Comparison of ENCODE assay signal across 9 mouse cellular contexts in genomic region chr2:19431186-19431585, GRCm38 (mm10). TPM values are rescaled to one million over a fixed set of nuclear protein-coding genes. Genes with fewer than 3 reads are reported as not detected.
DNase-seq lines count a peak whose midpoint lies in the region; ATAC-seq lines count a peak whose summit lies in the region.
"Had no signal": no experiment of that assay in that cellular context is flagged by ENCODE, and none has a peak within 500 bp of the region (broad histone marks: within the 10 kb centered on the region; RNA-seq: fewer than 3 reads in every experiment).

No protein-coding gene starts in this region.

- 2% methylated on average over 18 of the region's 18 CpGs for WGBS in limb, embryonic 12.5 days

- no peak overlapping the region for H3K27ac ChIP-seq in limb, embryonic 12.5 days

- peaks cover 13% of the 10 kb centered on the region; the same call in 1 of the 2 replicates for H3K4me1 ChIP-seq in limb, embryonic 12.5 days (replicated peaks)

- no peak for ATAC-seq in limb, embryonic 12.5 days (ENCODE audit: insufficient number of reproducible peaks, insufficient read depth, low FRiP score, low TSS enrichment, low read depth)

- H3K36me3 ChIP-seq in limb, embryonic 12.5 days: no peaks in the 10 kb centered on the region

- peak; percentile 12 for DNase-seq in adrenal gland, postnatal 10 days
- DNase-seq in adrenal gland, postnatal 14 days: no peak
- DNase-seq in thymus, postnatal 25 days: peak; percentile 9
- DNase-seq in thymus, postnatal 0 days (ENCODE audit: low spot score): no peak
- no peak for DNase-seq in Muller cell, postnatal 12 days (ENCODE audit: inconsistent ontology term)
- DNase-seq in right cerebral cortex, postnatal 14 days: no peak
- DNase-seq in gastrocnemius, postnatal 25 days: no peak

- peak overlapping the region; percentile 12; the same call in 1 of the 2 replicates for H3K4me3 ChIP-seq in limb, embryonic 12.5 days (replicated peaks)

- H3K9ac ChIP-seq in limb, embryonic 12.5 days (replicated peaks): no peak overlapping the region

- no peaks in the 10 kb centered on the region; the same call in 1 of the 2 replicates for H3K9me3 ChIP-seq in limb, embryonic 12.5 days

- peak overlapping the region; percentile 35 for H3K4me2 ChIP-seq in limb, embryonic 12.5 days

- H3K27me3 ChIP-seq in limb, embryonic 12.5 days: peaks cover 90% of the 10 kb centered on the region

RNA-seq across cellular contexts. Expression of gene Ptf1a, which starts 14.3 kb away (rescaled TPM):
- total RNA-seq in adrenal gland, postnatal 10 days (2021): not detected
- total RNA-seq in adrenal gland, postnatal 14 days (2021): not detected in 2 replicates
- polyA plus RNA-seq in thymus, postnatal 0 days (2015; fragmentation: Nextera tagmentation; extraction: Ambion mirVana): not detected in 2 replicates
- not detected in 2 replicates for polyA plus RNA-seq in limb, embryonic 12.5 days (2016; fragmentation: Nextera tagmentation; extraction: Ambion mirVana)
- total RNA-seq in gastrocnemius, postnatal 25 days (2021): not detected
- total RNA-seq: monocyte, adult 5-6 weeks had no signal

RNA-seq across cellular contexts. Expression of gene Msrb2, which starts 59.9 kb away (rescaled TPM):
- total RNA-seq in adrenal gland, postnatal 10 days (2021): 10 to 100 TPM; 25.2 to 27.6 TPM
- 29.9 and 31.1 TPM in 2 replicates for total RNA-seq in adrenal gland, postnatal 14 days (2021)
- polyA plus RNA-seq in thymus, postnatal 0 days (2015; fragmentation: Nextera tagmentation; extraction: Ambion mirVana): 29.6 and 30.5 TPM in 2 replicates
- 23.5 and 28.9 TPM in 2 replicates for polyA plus RNA-seq in limb, embryonic 12.5 days (2016; fragmentation: Nextera tagmentation; extraction: Ambion mirVana)
- 10 to 100 TPM; 18.9 to 21.1 TPM for total RNA-seq in gastrocnemius, postnatal 25 days (2021)

Comparison
In these comparisons a context has a peak if more than half of its experiments do, and no peak if none do; other contexts are left out.
1. DNase-seq: peak in adrenal gland, postnatal 10 days (single experiment) and thymus, postnatal 25 days (single experiment); none in adrenal gland, postnatal 14 days (single experiment), thymus, postnatal 0 days (single experiment), Muller cell, postnatal 12 days (single experiment), right cerebral cortex, postnatal 14 days (single experiment) and gastrocnemius, postnatal 25 days (single experiment).